Mouse (Mus musculus): ENCODE measurements around the gene Krt222.

The Krt222 gene

GRCm38 (mm10) chr11:99242056-99242455 is 1.8 kb downstream of the Krt222 start:
- in situ Hi-C loops (cut with MboI; ENCODE audit: low sequenced_read_pairs): no loop called here

- in situ Hi-C loops (cut with MboI; ENCODE audit: low sequenced_read_pairs): no loop called here
Observed at GRCm38 (mm10) chr11:99238468-99238867, 5.4 kb downstream of the Krt222 start.

GRCm38 (mm10) chr11:99231049-99231816 is 12.7 kb downstream of the Krt222 start:
- in situ Hi-C loops (cut with MboI; ENCODE audit: low sequenced_read_pairs): no loop called here

DNA sequence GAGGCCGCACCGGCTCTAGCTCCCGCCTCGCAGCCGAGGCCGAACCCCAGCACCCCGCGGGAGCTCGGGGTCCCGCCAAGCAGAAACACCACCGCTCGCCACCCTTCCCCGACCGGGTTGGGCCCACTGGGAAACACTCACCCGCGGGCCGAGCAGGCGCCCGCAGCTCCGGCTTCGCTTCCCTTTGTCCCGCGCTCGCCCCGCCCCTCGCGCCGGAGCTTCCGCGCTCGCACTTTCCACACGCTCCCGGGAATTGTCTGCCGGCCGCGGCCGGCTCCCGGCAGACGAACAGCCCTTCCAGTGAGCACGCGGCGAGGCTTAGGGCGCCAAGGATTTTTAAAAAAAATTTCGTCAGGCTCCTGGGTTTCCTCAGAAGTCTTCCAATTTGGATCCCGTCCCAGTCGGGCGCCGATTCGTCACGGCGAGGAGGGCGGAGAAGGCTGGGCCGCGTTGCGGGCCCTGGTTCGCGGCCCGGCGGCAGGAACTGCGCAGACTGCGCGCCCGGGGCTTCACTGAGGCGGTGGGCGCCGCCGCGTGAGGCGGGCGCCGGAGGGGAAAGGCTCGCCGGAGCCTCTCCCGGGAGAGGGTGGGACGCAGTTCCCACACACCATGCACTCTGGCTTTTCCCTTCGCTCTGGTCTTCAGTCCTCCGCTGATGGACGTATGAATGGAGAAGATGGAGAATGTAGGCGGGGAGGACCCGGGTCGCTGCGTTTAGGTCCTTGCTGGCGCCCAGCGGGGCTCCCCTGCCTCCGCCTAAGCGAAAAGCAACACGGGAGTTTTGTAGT is 13.4 kb downstream of the Krt222 start, which contains the start of gene Smarce1:
Gene Smarce1 (minus strand): TSS at position 757 of the 788 bp plus-strand sequence.
- in situ Hi-C loops (cut with MboI; ENCODE audit: low sequenced_read_pairs): no loop called here

GRCm38 (mm10) chr11:99229641-99230260 is 14.1 kb downstream of the Krt222 start:
- in situ Hi-C loops (cut with MboI; ENCODE audit: low sequenced_read_pairs): no loop called here

GRCm38 (mm10) chr11:99226298-99226697 is 17.6 kb downstream of the Krt222 start:
- in situ Hi-C loops (cut with MboI; ENCODE audit: low sequenced_read_pairs): no loop called here

DNA sequence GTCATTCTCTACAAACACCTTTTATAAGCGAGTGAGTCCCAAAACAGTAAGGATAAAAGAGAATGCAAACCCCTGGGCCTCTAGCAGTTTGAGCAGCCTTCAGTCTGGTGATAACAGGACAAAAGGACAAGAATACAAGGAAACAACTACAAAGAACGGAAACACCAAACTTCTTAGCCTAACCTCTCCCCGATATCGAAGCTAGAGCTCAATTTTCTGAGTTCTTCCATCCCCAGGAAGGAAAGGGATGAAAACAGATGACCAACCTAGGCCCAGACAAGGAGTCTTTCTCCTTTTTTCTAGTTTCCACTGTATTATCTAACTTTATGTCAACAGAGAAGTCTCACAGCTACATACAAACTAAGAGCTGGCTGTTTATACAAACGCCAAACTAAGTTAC is 20.6 kb downstream of the Krt222 start:
- in situ Hi-C loops (cut with MboI; ENCODE audit: low sequenced_read_pairs): no loop called here

GRCm38 (mm10) chr11:99221811-99222210 is 22.1 kb downstream of the Krt222 start:
- in situ Hi-C loops (cut with MboI; ENCODE audit: low sequenced_read_pairs): no loop called here

- in situ Hi-C loops (cut with MboI; ENCODE audit: low sequenced_read_pairs): no loop called here
Observed at GRCm38 (mm10) chr11:99217248-99217986, 26.5 kb downstream of the Krt222 start.

- in situ Hi-C loops (cut with MboI; ENCODE audit: low sequenced_read_pairs): no loop called here
Observed at GRCm38 (mm10) chr11:99216181-99216580, 27.7 kb downstream of the Krt222 start.

GRCm38 (mm10) chr11:99212693-99213092 is 31.2 kb downstream of the Krt222 start:
- in situ Hi-C loops (cut with MboI; ENCODE audit: low sequenced_read_pairs): no loop called here

- in situ Hi-C loops (cut with MboI; ENCODE audit: low sequenced_read_pairs): no loop called here
Observed at GRCm38 (mm10) chr11:99211964-99212363, 31.9 kb downstream of the Krt222 start.

DNA sequence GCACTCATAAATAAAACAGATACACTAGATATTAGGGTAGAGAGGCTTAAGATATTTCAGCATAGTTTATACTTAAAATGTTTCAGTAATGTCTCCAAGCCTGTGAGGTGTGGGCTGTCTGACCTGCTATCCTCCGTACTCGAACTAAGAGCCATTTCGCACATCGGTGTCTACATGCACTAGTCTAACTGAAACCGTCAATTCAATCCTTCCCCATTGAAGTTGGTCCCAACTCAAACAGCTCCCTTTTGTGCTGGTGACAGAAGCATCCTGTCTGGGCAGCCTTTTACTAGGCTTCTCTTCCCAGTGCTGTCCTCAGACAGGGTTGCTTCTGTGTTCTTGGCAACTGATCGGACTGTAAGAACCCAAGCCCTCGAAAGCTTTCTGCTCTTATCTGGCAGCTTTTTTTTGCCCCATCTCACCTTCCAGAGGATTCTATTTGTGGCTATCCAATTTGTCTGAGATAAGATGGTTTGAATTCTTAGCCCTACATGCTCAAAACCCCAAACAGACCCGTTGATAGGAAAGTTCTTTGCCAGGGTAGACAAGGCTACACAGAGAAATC is 35.7 kb downstream of the Krt222 start:
- in situ Hi-C loops (cut with MboI; ENCODE audit: low sequenced_read_pairs): no loop called here

GRCm38 (mm10) chr11:99207449-99207848 is 36.4 kb downstream of the Krt222 start:
- in situ Hi-C loops (cut with MboI; ENCODE audit: low sequenced_read_pairs): no loop called here

DNA sequence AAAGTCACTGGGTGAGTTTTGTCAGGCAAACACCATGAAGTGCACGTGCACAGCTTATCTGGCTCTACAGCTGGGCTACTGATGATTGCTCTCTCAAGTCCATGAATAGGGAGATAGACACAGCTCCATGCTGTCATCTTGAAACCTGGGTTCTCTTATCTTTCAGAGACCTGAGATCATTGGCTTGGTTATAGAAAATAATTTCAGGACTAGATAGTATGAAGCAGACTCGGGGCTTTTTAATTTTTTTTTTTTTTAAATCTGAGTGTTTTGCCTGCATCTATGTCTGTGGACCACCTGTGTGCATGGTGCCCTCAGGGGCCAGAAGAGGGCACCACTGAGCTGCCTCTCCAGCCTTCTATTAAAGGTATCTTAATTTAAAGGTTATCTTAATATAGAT is 36.9 kb downstream of the Krt222 start:
- in situ Hi-C loops (cut with MboI; ENCODE audit: low sequenced_read_pairs): no loop called here

- in situ Hi-C loops (cut with MboI; ENCODE audit: low sequenced_read_pairs): no loop called here
Observed at GRCm38 (mm10) chr11:99189154-99189582, 54.7 kb downstream of the Krt222 start.

DNA sequence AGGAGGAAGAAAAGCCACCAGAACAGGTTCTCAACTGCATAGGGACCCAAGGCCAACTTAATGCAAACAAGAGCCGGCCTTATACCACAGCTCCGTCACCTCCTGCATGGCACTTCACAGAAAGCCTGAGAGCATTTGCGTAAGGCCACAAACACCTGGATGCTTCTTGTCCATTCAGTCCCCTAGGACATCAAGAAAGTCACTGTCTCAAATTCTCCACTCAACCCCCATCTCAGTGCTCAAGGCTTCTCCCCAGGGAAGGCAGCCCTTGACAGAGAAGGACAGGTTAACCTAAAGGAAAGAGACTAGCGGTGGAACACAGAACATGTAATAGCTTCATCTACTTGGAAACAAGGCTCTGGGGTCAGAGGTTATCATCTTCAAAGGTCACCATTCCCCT is 56.5 kb downstream of the Krt222 start:
- in situ Hi-C loops (cut with MboI; ENCODE audit: low sequenced_read_pairs): no loop called here

DNA sequence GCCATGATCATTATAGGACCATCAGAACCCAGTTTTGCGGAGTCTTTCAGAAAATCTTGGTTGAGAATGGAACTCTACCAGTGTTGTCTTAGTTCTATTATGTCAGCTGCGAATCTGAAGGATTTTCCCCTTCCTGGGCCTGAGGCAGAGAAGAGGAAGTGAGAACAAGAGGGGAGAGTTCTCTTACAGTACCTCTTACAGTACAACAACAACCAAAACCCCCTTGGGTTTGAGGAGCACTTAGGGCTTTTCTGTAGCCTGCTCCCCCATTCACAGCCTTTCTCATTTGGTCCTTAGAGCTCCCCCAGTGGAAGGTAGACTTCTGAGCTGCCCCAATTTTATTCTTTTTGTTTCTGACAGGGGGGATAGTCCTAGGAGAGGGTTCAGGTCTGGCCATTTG is 57.0 kb downstream of the Krt222 start:
- in situ Hi-C loops (cut with MboI; ENCODE audit: low sequenced_read_pairs): no loop called here

Data from CH12F3 (cell line).